ENCODE assay signal across 1 mouse cellular context in genomic region chr8:106165460-106165859, GRCm38 (mm10).
TF ChIP-seq lines count a peak whose summit lies in the region.

No protein-coding gene starts in this region.

TF ChIP-seq in MEL, 35 proteins besides CTCF, POLR2A, EP300 and RAD21:
- peak; percentile 68 for TF ChIP-seq ZC3H11A (IDR thresholded peaks at IDR 0.05; ENCODE audit: low read depth, low read length)
- no peak for TF ChIP-seq USF2 (IDR thresholded peaks at IDR 0.05; ENCODE audit: borderline replicate concordance in 1 of 2, insufficient read depth in 1 of 2, low read depth in 1 of 2, low read length in 2 of 2)
- TF ChIP-seq CHD1 (IDR thresholded peaks at IDR 0.05; ENCODE audit: low read depth, low read length), result no peak
- no peak for TF ChIP-seq ETS1 (IDR thresholded peaks at IDR 0.05; ENCODE audit: low read depth, low read length)
- TF ChIP-seq MAZ (IDR thresholded peaks at IDR 0.05; ENCODE audit: low read depth, low read length), result no peak
- no peak for TF ChIP-seq E2F4 (IDR thresholded peaks at IDR 0.05; ENCODE audit: borderline replicate concordance, low read depth, low read length)
- TF ChIP-seq MYB (IDR thresholded peaks at IDR 0.05; ENCODE audit: low read depth, low read length), result no peak
- TF ChIP-seq ZKSCAN1 (IDR thresholded peaks at IDR 0.05; ENCODE audit: low read depth, low read length), result no peak
- no peak for TF ChIP-seq POLR2AphosphoS5 (IDR thresholded peaks at IDR 0.05; ENCODE audit: borderline replicate concordance, low read depth, low read length)
- peak; percentile 71; the same call in 1 of the 2 replicates for TF ChIP-seq TBP (IDR thresholded peaks at IDR 0.05; ENCODE audit: low read depth, low read length)
- TF ChIP-seq NELFE (IDR thresholded peaks at IDR 0.05; ENCODE audit: low read depth, low read length), result no peak
- TF ChIP-seq MAFK (IDR thresholded peaks at IDR 0.05; ENCODE audit: borderline replicate concordance, low read depth, low read length), result no peak
- no peak for TF ChIP-seq KAT2A (conservative IDR thresholded peaks at IDR 0.05; ENCODE audit: low read depth, low read length)
- TF ChIP-seq ZMIZ1 (IDR thresholded peaks at IDR 0.05; ENCODE audit: low read depth, low read length), result no peak
- no peak for TF ChIP-seq ZNF384 (IDR thresholded peaks at IDR 0.05; ENCODE audit: low read depth, low read length)
- TF ChIP-seq SMC3 (IDR thresholded peaks at IDR 0.05; ENCODE audit: low read depth, low read length), result peak; percentile 79
- TF ChIP-seq JUND (IDR thresholded peaks at IDR 0.05; ENCODE audit: low read depth, low read length), result no peak
- TF ChIP-seq MYC (IDR thresholded peaks at IDR 0.05; ENCODE audit: low read depth, low read length), result peak; percentile 76; the same call in 1 of the 2 replicates
- TF ChIP-seq CHD2 (IDR thresholded peaks at IDR 0.05; ENCODE audit: low read length), result no peak
- TF ChIP-seq MXI1 (IDR thresholded peaks at IDR 0.05; ENCODE audit: low read depth, low read length), result peak; percentile 57
- TF ChIP-seq RCOR1 (IDR thresholded peaks at IDR 0.05; ENCODE audit: low read depth, low read length), result no peak
- no peak for TF ChIP-seq POLR2AphosphoS2 (IDR thresholded peaks at IDR 0.05; ENCODE audit: low read length)
- no peak for TF ChIP-seq MEF2A (IDR thresholded peaks at IDR 0.05; ENCODE audit: extremely low read depth, insufficient replicate concordance, low read depth, low read length, poor library complexity, severe bottlenecking)
- peak; percentile 52 for TF ChIP-seq SIN3A (IDR thresholded peaks at IDR 0.05; ENCODE audit: low read length)
- no peak for TF ChIP-seq UBTF (IDR thresholded peaks at IDR 0.05; ENCODE audit: borderline replicate concordance, insufficient read depth, low read depth, low read length)
- no peak for TF ChIP-seq BHLHE40 (IDR thresholded peaks at IDR 0.05; ENCODE audit: borderline replicate concordance, low read depth, low read length)
- no peak for TF ChIP-seq GABPA (IDR thresholded peaks at IDR 0.05; ENCODE audit: low read depth, low read length)
- TF ChIP-seq TAL1 (IDR thresholded peaks at IDR 0.05; ENCODE audit: low read length), result no peak
- TF ChIP-seq MAX (IDR thresholded peaks at IDR 0.05; ENCODE audit: low read length), result no peak
- no peak for TF ChIP-seq TCF12 (IDR thresholded peaks at IDR 0.05; ENCODE audit: low read depth, low read length)
- TF ChIP-seq HCFC1 (IDR thresholded peaks at IDR 0.05; ENCODE audit: low read depth, low read length), result peak; percentile 35; the same call in 1 of the 2 replicates
- TF ChIP-seq GATA1 (IDR thresholded peaks at IDR 0.05; ENCODE audit: low read depth, low read length), result no peak
- TF ChIP-seq USF1 (IDR thresholded peaks at IDR 0.05; ENCODE audit: low read depth, low read length), result no peak
- TF ChIP-seq NRF1 (IDR thresholded peaks at IDR 0.05; ENCODE audit: insufficient read depth, low read depth, low read length, poor library complexity, severe bottlenecking), result no peak
- TF ChIP-seq ELF1 (IDR thresholded peaks at IDR 0.05; ENCODE audit: low read depth, low read length), result no peak
